Mouse (Mus musculus) midbrain, embryonic 12.5 days (tissue): ENCODE measurements around the gene Umad1. TPM values are rescaled to one million over a fixed set of nuclear protein-coding genes. Genes with fewer than 3 reads are reported as not detected.

Experiments used
- ATAC-seq: fragments of 200-750 bp; cut with Nextera tagmentation; 2 replicates; pipeline ENCODE4 v1.8.0; 2017; ENCODE audit warnings: low read depth, moderate TSS enrichment, moderate library complexity; ENCODE audit not compliant: low FRiP score
- H3K27ac ChIP-seq: fragments of 300-500 bp; sonication (generic); replicated peaks from 2 replicates; pipeline ENCODE4 v1.5.1; 2016; ENCODE audit warnings: mild to moderate bottlenecking
- H3K27me3 ChIP-seq: fragments of 300-500 bp; sonication (generic); 2 replicates; pipeline ENCODE4 v1.6.1; 2016; ENCODE audit warnings: mild to moderate bottlenecking
- H3K36me3 ChIP-seq: fragments of 300-500 bp; sonication (generic); 2 replicates; pipeline ENCODE4 v1.6.1; 2016
- H3K4me1 ChIP-seq: fragments of 300-500 bp; sonication (generic); 2 replicates; pipeline ENCODE4 v1.6.1; 2016
- H3K4me2 ChIP-seq: fragments of 300-500 bp; sonication (generic); replicated peaks from 2 replicates; pipeline ENCODE4 v1.6.1; 2016; ENCODE audit warnings: mild to moderate bottlenecking, moderate library complexity
- H3K4me3 ChIP-seq: fragments of 300-500 bp; sonication (generic); 2 replicates; pipeline ENCODE4 v1.5.1; 2016; ENCODE audit warnings: mild to moderate bottlenecking
- H3K9ac ChIP-seq: fragments of 300-500 bp; sonication (generic); replicated peaks from 2 replicates; pipeline ENCODE4 v1.6.1; 2016; ENCODE audit warnings: mild to moderate bottlenecking, moderate library complexity
- H3K9me3 ChIP-seq: fragments of 300-500 bp; sonication (generic); 2 replicates; pipeline ENCODE4 v1.6.1; 2016; ENCODE audit warnings: mild to moderate bottlenecking
- WGBS: fragments of 180-500 bp; shearing (Covaris S2); methylation state at CpG from one replicate; pipeline ENCODE4 v1.1.7; 2016; 5-methylcytosine and 5-hydroxymethylcytosine counted together
- polyA plus RNA-seq: library from polyadenylated mRNA; unstranded; fragments of >200 nt; fragmentation: Nextera tagmentation; extraction: Ambion mirVana; gene quantifications from 2 replicates; pipeline ENCODE4 v1.2.1, GENCODE M21; 2016

Umad1 gene
- polyA plus RNA-seq, 1 experiment from 2014 or later: 29.7 TPM

DNA sequence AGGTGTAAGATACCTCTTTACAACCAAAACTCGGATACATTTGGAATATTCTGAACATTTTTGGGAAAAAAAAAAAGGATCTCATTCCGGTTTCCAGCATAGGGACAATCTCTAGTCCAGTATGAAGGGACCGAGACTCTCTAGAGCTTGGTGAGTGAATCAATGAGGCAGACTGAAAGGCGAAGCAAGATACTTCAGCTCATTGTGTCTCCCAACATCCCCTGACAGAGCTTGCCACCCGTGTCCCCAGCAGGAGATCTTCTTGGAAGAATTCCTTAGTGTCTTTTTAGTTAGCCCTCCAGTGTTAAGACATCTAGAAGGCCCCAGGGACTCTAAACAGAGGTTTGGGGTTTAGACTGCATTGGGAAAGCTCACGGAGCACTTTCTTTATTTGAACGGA lies 230.2 kb downstream of the Umad1 start:
- H3K4me2 ChIP-seq: no peak overlapping the region
- no peak overlapping the region for H3K27ac ChIP-seq
- no peaks in the 10 kb centered on the region for H3K9me3 ChIP-seq
- no peak overlapping the region for H3K9ac ChIP-seq
- no peaks in the 10 kb centered on the region for H3K27me3 ChIP-seq
- ATAC-seq: no peak
- no peaks in the 10 kb centered on the region for H3K36me3 ChIP-seq
- H3K4me1 ChIP-seq: peaks cover 9% of the 10 kb centered on the region
- WGBS: 66% methylated on average over 7 of the region's 7 CpGs
- H3K4me3 ChIP-seq: no peak overlapping the region

DNA sequence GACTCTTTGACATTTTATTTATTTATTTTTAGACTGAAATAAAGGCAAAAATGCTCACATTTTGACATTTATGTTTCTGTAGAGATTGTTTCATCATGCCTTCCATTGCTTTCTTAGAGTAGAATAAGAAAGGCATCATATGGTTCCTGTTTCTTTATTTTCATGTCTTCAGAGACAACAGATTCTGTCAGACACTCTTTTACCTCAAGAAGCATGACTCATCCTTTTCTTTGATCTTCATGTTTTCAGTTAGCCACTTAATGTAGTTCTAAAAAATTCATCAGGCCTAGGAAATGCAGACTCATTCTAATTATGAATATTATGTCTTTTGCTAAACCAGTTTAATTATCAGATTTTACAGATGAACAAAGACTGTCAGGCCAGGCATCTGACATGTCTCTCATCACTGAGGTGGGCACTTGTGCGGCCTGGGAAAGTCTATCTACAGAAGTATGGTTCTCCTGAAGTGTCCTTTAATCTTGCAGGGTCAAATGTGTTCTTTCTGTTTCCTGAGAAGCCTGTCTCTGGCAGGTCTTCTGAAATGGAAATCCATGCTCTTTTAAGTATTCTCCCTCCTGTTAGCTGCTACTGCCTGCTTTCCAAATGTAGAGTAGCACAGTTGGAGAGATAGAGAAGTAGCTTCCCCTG lies 231.0 kb downstream of the Umad1 start:
- Histone ChIP-seq H3K9me3 (no peaks in the 10 kb centered on the region), H3K4me3 (no peak overlapping the region), H3K4me1 (peaks cover 9% of the 10 kb centered on the region), H3K9ac (no peak overlapping the region), H3K27ac (no peak overlapping the region), H3K36me3 (no peaks in the 10 kb centered on the region), H3K27me3 (no peaks in the 10 kb centered on the region), H3K4me2 (no peak overlapping the region)
- no peak for ATAC-seq
- 80% methylated on average over 1 of the region's 1 CpGs for WGBS

DNA sequence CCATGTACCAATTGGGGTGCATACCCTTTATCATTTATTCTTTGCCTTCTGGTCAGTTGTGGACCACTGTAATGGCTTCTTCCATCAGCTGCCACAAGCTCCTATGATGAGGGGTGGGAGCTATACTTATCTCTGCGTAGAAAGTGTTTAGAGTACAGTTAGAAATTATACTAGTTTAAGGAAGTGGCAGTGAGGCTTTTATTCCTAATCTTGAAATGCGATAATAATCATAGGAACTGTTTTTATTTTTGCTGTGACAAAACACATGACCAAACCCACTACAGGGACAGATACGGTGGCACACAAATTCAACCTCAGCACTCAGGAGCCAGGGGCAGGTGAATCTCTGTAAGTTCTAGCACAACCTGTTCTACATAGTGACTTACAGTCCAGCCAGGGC lies 233.2 kb downstream of the Umad1 start:
- no peaks in the 10 kb centered on the region for H3K36me3 ChIP-seq
- H3K9me3 ChIP-seq: no peaks in the 10 kb centered on the region
- H3K27ac ChIP-seq: no peak overlapping the region
- no peak overlapping the region for H3K4me2 ChIP-seq
- H3K9ac ChIP-seq: no peak overlapping the region
- no peak for ATAC-seq
- H3K4me1 ChIP-seq: peaks cover 3% of the 10 kb centered on the region; the same call in 1 of the 2 replicates
- no peak overlapping the region for H3K4me3 ChIP-seq
- 93% methylated on average over 3 of the region's 3 CpGs for WGBS
- no peaks in the 10 kb centered on the region for H3K27me3 ChIP-seq

DNA sequence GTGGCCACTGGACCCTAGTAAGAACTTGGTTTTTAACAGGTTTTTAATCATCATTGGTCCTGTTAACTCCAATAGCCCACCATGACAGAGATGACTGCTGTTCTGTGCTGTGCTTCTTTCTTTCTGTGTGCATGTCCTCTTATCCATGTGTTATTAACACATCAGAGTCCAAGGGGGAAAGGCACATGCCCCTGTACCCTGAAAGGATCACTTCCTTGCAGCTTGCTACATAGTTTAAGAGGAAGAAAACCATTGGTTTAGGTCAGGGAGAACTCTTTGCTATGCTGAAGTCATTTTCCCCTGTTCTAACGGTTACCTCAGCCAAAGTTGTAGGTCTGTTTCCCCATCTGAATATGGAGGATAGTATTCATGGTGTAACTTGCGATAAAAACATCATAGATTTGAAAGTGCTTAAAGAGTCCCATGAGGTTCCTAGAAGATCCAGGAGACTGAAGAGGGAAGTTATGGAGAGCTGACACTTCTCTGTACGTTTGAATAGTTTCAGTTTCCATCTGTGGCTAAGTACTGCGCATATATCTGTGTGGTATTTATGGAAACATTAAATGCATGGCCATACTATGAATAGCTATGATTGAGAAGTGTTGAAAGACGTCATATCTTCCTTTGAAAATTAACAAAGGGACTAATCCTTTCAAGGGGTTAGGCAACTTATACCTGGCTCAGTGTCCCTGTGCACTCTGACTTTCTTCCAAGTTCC lies 236.2 kb downstream of the Umad1 start:
- H3K9ac ChIP-seq: no peak overlapping the region
- no peaks in the 10 kb centered on the region for H3K36me3 ChIP-seq
- no peaks in the 10 kb centered on the region for H3K27me3 ChIP-seq
- no peak for ATAC-seq
- no peaks in the 10 kb centered on the region for H3K4me1 ChIP-seq
- H3K9me3 ChIP-seq: peaks cover 7% of the 10 kb centered on the region; the same call in 1 of the 2 replicates
- no peak overlapping the region for H3K4me3 ChIP-seq
- H3K4me2 ChIP-seq: no peak overlapping the region
- no peak overlapping the region for H3K27ac ChIP-seq
- 79% methylated on average over 5 of the region's 5 CpGs for WGBS

DNA sequence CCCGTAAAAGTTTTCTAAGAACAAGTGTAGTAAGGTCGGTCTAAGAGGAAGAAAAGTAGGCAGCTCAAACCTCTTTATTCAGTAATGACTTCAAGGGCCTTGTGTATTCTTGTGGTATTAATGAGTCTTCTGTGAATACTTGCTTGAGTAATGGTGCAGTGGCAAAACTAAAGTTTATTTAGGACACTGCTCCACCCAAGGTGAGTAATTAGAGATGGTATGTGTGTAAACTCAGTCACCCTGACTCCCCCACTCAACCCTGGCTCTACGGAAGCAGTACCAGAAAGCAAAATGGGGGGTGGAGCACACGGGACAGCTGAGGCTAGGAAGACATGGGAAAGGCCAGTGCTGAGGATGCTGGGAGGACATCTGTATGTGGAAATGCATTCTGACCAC lies 236.7 kb downstream of the Umad1 start:
- Histone ChIP-seq H3K9ac (no peak overlapping the region), H3K4me1 (no peaks in the 10 kb centered on the region), H3K27ac (no peak overlapping the region), H3K4me2 (no peak overlapping the region), H3K4me3 (no peak overlapping the region), H3K36me3 (no peaks in the 10 kb centered on the region), H3K27me3 (no peaks in the 10 kb centered on the region), H3K9me3 (peaks cover 7% of the 10 kb centered on the region; the same call in 1 of the 2 replicates)
- WGBS: 90% methylated on average over 4 of the region's 4 CpGs
- ATAC-seq: no peak

DNA sequence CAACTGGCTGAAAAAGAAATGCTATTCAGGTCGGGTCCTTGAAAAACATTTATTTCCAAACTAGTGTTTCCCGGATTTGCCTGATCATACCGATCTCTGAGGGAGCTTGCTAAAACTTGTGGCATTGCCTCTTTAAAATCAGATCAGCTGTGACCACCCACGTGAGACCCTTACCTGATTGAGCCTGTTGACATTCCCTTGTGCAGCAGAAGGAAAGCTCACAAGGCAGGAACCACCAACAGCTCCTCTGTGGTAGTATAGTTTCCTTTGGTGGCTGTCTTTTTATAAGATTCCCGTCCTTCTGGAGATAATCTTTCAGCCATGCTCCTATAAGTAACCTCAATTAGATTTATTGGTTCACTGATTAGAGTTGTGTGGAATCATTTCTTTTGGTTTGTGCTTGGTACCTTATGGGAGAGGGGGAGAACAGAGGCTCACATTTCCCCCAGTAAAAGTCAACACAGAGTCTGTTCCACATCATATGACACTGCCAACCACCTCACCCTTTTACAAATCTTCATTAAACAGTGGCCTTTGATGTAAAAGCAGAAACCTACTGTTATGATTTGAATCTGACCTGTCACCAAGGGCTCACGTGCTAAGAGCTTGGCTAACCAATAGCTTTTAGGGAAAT lies 238.3 kb downstream of the Umad1 start:
- Histone ChIP-seq H3K9ac (no peak overlapping the region), H3K4me1 (no peaks in the 10 kb centered on the region), H3K36me3 (no peaks in the 10 kb centered on the region), H3K27ac (no peak overlapping the region), H3K9me3 (peaks cover 10% of the 10 kb centered on the region; the same call in 1 of the 2 replicates), H3K4me2 (no peak overlapping the region), H3K4me3 (no peak overlapping the region), H3K27me3 (no peaks in the 10 kb centered on the region)
- ATAC-seq: no peak
- 84% methylated on average over 6 of the region's 6 CpGs for WGBS

DNA sequence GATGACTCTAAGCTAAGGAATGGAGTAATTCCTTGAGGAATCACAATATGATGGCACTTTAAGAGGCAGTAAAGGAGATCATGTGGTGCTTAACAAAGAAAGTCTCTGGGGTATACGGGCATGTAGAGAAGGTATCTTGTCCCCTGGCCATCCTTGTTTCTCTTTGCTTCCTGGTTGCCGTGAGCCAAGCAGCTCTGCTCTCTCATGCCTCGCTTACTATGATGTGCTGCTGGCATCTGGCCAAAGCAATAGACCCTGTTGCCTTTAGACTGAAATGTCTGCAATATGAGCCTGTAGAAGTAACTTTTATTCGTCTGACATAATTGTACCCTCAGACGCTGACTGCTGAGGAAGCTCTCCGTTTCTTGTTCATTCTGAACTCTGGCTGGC lies 238.8 kb downstream of the Umad1 start:
- Histone ChIP-seq H3K4me2 (no peak overlapping the region), H3K9ac (no peak overlapping the region), H3K4me1 (no peaks in the 10 kb centered on the region), H3K4me3 (no peak overlapping the region), H3K9me3 (peaks cover 10% of the 10 kb centered on the region; the same call in 1 of the 2 replicates), H3K36me3 (no peaks in the 10 kb centered on the region), H3K27me3 (no peaks in the 10 kb centered on the region), H3K27ac (no peak overlapping the region)
- no peak for ATAC-seq
- WGBS: 87% methylated on average over 6 of the region's 6 CpGs

DNA sequence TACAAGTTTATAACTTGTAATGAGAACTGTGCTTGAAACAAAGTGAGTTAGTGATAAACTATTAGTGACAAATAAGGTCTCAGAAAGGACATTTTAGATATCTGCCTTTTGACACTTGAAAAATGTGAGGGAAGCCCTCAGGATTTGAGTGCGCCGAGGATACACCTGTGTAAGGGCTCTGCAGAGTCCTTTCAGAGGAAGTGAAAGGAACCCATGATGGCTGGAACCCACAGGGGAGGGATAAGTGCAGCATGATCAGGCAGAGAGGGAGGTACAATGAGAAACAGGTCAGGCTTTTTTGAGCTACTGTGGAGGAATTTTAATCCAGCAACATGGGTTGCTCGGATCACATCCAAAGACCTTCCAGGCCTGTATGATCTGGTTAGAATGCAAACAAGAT lies 239.9 kb downstream of the Umad1 start:
- Histone ChIP-seq H3K36me3 (no peaks in the 10 kb centered on the region), H3K4me2 (no peak overlapping the region), H3K9ac (no peak overlapping the region), H3K27me3 (no peaks in the 10 kb centered on the region), H3K27ac (no peak overlapping the region), H3K4me3 (no peak overlapping the region), H3K9me3 (peaks cover 10% of the 10 kb centered on the region; the same call in 1 of the 2 replicates), H3K4me1 (no peaks in the 10 kb centered on the region)
- 83% methylated on average over 3 of the region's 3 CpGs for WGBS
- ATAC-seq: no peak

DNA sequence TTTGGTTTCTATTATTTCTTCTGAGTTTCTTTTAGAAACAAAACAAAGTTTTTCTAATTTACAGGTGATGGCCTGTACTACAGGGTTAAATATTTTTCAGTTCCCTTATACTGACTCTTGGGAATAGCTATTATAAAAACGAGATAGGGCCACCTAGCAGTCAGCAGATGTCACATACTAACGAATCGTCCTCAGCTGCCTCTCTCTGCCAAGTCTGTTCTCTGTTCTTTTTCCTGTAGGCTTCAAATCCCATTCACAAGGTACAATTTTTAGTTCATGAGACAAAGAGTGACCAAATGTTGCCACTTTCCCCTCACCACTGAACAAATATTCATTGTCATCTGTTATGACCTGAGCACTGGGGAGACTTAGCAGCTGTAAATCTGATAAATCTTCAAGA lies 244.9 kb downstream of the Umad1 start:
- 48% methylated on average over 3 of the region's 3 CpGs for WGBS
- ATAC-seq: no peak
- H3K4me2 ChIP-seq: no peak overlapping the region

DNA sequence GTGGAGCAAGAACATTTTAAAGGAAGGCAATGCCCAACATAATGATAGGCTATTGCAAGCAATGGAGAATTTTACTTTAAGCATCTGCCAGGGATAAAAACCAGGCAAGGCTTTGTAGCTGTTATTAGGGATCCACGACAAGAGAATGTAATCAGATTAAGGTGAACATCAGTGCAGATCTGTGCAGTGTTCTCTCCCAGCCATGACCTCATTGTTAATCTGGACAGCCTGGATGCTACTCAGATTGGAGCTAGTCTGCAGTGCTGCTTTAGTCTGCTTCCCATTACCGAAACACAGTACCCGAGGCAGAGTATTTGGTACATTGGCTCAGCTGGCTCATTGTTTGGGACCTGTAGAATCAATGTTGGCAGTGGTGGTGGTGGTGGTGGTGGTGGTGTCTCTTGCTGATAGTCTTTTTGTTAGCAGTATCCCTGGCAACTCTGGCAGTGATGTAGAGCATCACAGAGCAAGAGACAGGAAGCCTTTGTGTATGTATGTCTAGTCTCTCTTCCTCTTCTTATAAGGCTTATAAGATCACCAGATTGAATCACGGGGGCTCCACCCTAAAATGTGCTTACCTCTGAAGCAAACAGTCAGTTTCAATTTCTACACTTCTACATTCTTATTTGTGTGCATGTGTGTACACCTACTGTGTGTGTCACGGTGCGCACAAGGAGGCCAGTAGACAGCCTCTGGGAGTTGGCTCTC lies 245.6 kb downstream of the Umad1 start:
- H3K4me3 ChIP-seq: no peak overlapping the region
- no peaks in the 10 kb centered on the region for H3K4me1 ChIP-seq
- no peak overlapping the region for H3K9ac ChIP-seq
- no peak overlapping the region for H3K27ac ChIP-seq
- H3K9me3 ChIP-seq: peaks cover 6% of the 10 kb centered on the region; the same call in 1 of the 2 replicates
- ATAC-seq: no peak
- no peaks in the 10 kb centered on the region for H3K36me3 ChIP-seq
- 82% methylated on average over 6 of the region's 6 CpGs for WGBS
- no peak overlapping the region for H3K4me2 ChIP-seq
- no peaks in the 10 kb centered on the region for H3K27me3 ChIP-seq

More for the DNA sequence above, 244.9 kb downstream of the Umad1 start:
- peaks cover 10% of the 10 kb centered on the region; the same call in 1 of the 2 replicates for H3K9me3 ChIP-seq
- no peaks in the 10 kb centered on the region for H3K36me3 ChIP-seq
- no peaks in the 10 kb centered on the region for H3K27me3 ChIP-seq
- H3K9ac ChIP-seq: no peak overlapping the region
- no peaks in the 10 kb centered on the region for H3K4me1 ChIP-seq
- H3K27ac ChIP-seq: no peak overlapping the region
- H3K4me3 ChIP-seq: no peak overlapping the region

DNA sequence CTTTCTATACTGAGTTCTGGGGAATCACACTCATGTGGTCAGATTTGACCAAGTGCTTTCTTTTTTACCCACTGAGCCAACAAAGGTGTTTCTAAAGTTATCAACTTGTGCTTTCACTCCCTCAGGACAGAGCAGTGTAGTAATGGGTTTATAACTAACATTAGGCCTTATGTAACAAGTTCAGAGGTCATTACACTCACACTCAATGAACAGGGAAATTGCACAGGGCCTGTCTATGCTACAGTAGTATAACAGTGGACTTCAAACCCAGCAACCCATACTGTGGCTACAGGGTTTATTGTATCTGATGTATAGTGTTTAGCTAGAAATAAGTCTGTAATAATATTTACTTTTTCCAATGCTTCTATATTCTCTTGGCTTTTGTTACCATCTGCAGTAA lies 247.5 kb downstream of the Umad1 start:
- ATAC-seq: no peak
- no peak overlapping the region for H3K27ac ChIP-seq
- no peaks in the 10 kb centered on the region for H3K9me3 ChIP-seq

More for the DNA sequence above, 247.5 kb downstream of the Umad1 start:
- Histone ChIP-seq H3K36me3 (no peaks in the 10 kb centered on the region), H3K4me3 (no peak overlapping the region), H3K4me1 (peaks cover 9% of the 10 kb centered on the region), H3K27me3 (no peaks in the 10 kb centered on the region), H3K4me2 (no peak overlapping the region), H3K9ac (no peak overlapping the region)
